Mouse (Mus musculus) heart, embryonic 12.5 days (tissue): ENCODE measurements around the gene Rnf44. TPM values are rescaled to one million over a fixed set of nuclear protein-coding genes. Genes with fewer than 3 reads are reported as not detected.

Experiments used
- ATAC-seq: fragments of 200-750 bp; cut with Nextera tagmentation; 2 replicates; pipeline ENCODE4 v1.8.0; 2017; ENCODE audit warnings: moderate TSS enrichment, moderate library complexity; ENCODE audit not compliant: insufficient number of reproducible peaks, low FRiP score
- H3K27ac ChIP-seq: fragments of 300-500 bp; sonication (generic); 2 replicates; pipeline ENCODE4 v1.5.1; 2016; ENCODE audit warnings: mild to moderate bottlenecking, moderate library complexity; ENCODE audit not compliant: poor library complexity, severe bottlenecking
- H3K27me3 ChIP-seq: fragments of 300-500 bp; sonication (generic); replicated peaks from 2 replicates; pipeline ENCODE4 v1.6.1; 2016; ENCODE audit warnings: mild to moderate bottlenecking, moderate library complexity
- H3K36me3 ChIP-seq: fragments of 300-500 bp; sonication (generic); 2 replicates; pipeline ENCODE4 v1.6.1; 2016; ENCODE audit warnings: mild to moderate bottlenecking, moderate library complexity
- H3K4me1 ChIP-seq: fragments of 300-500 bp; sonication (generic); replicated peaks from 2 replicates; pipeline ENCODE4 v1.6.1; 2016; ENCODE audit warnings: mild to moderate bottlenecking
- H3K4me2 ChIP-seq: fragments of 300-500 bp; sonication (generic); 2 replicates; pipeline ENCODE4 v1.6.1; 2016; ENCODE audit warnings: mild to moderate bottlenecking, moderate library complexity
- H3K4me3 ChIP-seq: fragments of 300-500 bp; sonication (generic); 2 replicates; pipeline ENCODE4 v1.5.1; 2016; ENCODE audit warnings: mild to moderate bottlenecking
- H3K9ac ChIP-seq: fragments of 300-500 bp; sonication (generic); 2 replicates; pipeline ENCODE4 v1.6.1; 2016; ENCODE audit warnings: mild to moderate bottlenecking, moderate library complexity
- H3K9me3 ChIP-seq: fragments of 300-500 bp; sonication (generic); replicated peaks from 2 replicates; pipeline ENCODE4 v1.6.1; 2016; ENCODE audit warnings: mild to moderate bottlenecking, moderate library complexity
- WGBS: fragments of 180-500 bp; shearing (Covaris S2); methylation state at CpG from one replicate; pipeline ENCODE4 v1.1.7; 2016; 5-methylcytosine and 5-hydroxymethylcytosine counted together
- polyA plus RNA-seq: library from polyadenylated mRNA; unstranded; fragments of >200 nt; fragmentation: Nextera tagmentation; extraction: Ambion mirVana; gene quantifications from 2 replicates; pipeline ENCODE4 v1.2.1, GENCODE M21; 2016

Gene Rnf44
- polyA plus RNA-seq, 1 experiment from 2014 or later = 60.4 TPM

DNA sequence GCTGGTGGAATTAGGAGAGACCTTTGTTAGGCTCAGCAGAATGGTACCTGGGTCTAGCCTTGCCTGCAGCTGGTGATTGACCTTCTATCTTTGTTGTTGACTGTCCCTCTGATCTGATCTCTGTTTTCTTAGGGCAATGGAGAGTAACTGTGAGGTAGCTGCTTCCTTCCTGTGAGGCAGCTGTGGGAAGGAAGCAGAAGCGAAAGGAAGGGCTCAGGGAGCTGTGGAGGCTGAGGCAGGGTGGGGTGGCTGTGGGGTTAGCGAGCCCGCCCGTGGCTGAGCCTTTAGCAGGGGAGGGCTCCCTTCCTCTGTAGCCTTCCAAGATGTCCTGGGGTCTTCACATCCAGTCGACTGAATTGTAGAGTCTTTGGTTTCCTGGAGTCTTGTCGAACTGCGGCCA is 8.8 kb upstream of the Rnf44 start:
- Histone ChIP-seq H3K27ac (no peak overlapping the region), H3K4me3 (no peak overlapping the region), H3K27me3 (peaks cover 15% of the 10 kb centered on the region; the same call in 1 of the 2 replicates), H3K36me3 (no peaks in the 10 kb centered on the region), H3K4me2 (no peak overlapping the region), H3K4me1 (no peaks in the 10 kb centered on the region), H3K9ac (no peak overlapping the region), H3K9me3 (no peaks in the 10 kb centered on the region)
- no peak for ATAC-seq
- 61% methylated on average over 7 of the region's 7 CpGs for WGBS

GRCm38 (mm10) chr13:54701243-54701642 is 7.5 kb upstream of the Rnf44 start, which contains the start of gene Cdhr2:
Gene Cdhr2 (plus strand): TSS chr13:54701461.
- ATAC-seq = no peak
- Histone ChIP-seq H3K27ac (no peak within 1 kb of the TSS), H3K36me3 (no peaks in the 10 kb centered on the region), H3K9ac (no peak within 1 kb of the TSS), H3K4me1 (no peaks in the 10 kb centered on the region), H3K27me3 (0 out of 2 replicates have a peak, but pooled peaks cover 15% of the 10 kb centered on the region), H3K4me2 (no peak within 1 kb of the TSS), H3K9me3 (no peaks in the 10 kb centered on the region), H3K4me3 (no peak within 1 kb of the TSS)
- WGBS = 75% methylated on average over 5 of the region's 5 CpGs

- no peak overlapping the region for H3K9ac ChIP-seq
- ATAC-seq = no peak
- H3K4me3 ChIP-seq = no peak overlapping the region
- H3K36me3 ChIP-seq = no peaks in the 10 kb centered on the region
- no peak overlapping the region for H3K27ac ChIP-seq
- no peak overlapping the region for H3K4me2 ChIP-seq
- H3K4me1 ChIP-seq = peaks cover 23% of the 10 kb centered on the region
- H3K9me3 ChIP-seq = no peaks in the 10 kb centered on the region
- no peaks in the 10 kb centered on the region for H3K27me3 ChIP-seq
- 84% methylated on average over 11 of the region's 11 CpGs for WGBS
Measured at GRCm38 (mm10) chr13:54695479-54696230, 1.9 kb upstream of the Rnf44 start.

- H3K9me3 ChIP-seq = no peaks in the 10 kb centered on the region
- peak; percentile 78 for ATAC-seq
- H3K4me2 ChIP-seq = peak overlapping the region; percentile 66
- peak overlapping the region; percentile 89 for H3K27ac ChIP-seq
- no peaks in the 10 kb centered on the region for H3K36me3 ChIP-seq
- no peaks in the 10 kb centered on the region for H3K27me3 ChIP-seq
- H3K9ac ChIP-seq = peak overlapping the region; percentile 67
- peak overlapping the region; percentile 89 for H3K4me3 ChIP-seq
- peaks cover 27% of the 10 kb centered on the region for H3K4me1 ChIP-seq
- 14% methylated on average over 26 of the region's 26 CpGs for WGBS
Measured at GRCm38 (mm10) chr13:54694348-54695060, 797 bp upstream of the Rnf44 start.

- WGBS = 8% methylated on average over 21 of the region's 21 CpGs
- no peaks in the 10 kb centered on the region for H3K27me3 ChIP-seq
- peaks cover 36% of the 10 kb centered on the region for H3K4me1 ChIP-seq
- ATAC-seq = no peak
- no peaks in the 10 kb centered on the region for H3K9me3 ChIP-seq
- peak overlapping the region; percentile 91 for H3K9ac ChIP-seq
- H3K36me3 ChIP-seq = no peaks in the 10 kb centered on the region
- peak overlapping the region; percentile 96 for H3K4me2 ChIP-seq
- H3K27ac ChIP-seq = peak overlapping the region; percentile 89
- H3K4me3 ChIP-seq = peak overlapping the region; percentile 89
Measured at GRCm38 (mm10) chr13:54692711-54693557, 773 bp downstream of the Rnf44 start.

DNA sequence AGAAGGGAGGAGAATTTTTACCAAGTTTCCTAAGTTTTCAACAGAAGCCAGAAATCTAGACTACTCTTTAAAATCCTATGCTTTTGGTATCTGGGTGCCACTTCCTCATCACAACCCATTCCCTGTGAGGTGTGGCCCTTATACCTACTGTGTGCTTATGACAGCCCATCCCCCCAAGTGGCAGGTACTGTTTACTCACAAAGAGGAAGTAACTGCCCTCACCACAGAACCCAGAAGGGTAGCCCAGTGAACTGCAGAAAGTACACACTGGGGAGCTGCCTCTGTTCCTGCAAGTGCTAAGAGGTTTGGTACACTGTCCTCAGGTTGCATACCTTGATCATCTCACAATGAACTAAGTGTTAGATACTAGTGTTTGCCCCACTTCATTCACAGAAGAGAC is 2.0 kb downstream of the Rnf44 start:
- peaks cover 36% of the 10 kb centered on the region for H3K4me1 ChIP-seq
- peak overlapping the region; percentile 96 for H3K4me2 ChIP-seq
- ATAC-seq = no peak
- H3K36me3 ChIP-seq = no peaks in the 10 kb centered on the region
- H3K9me3 ChIP-seq = no peaks in the 10 kb centered on the region
- H3K9ac ChIP-seq = 0 out of 2 replicates have a peak overlapping the region, but pooled peaks have one; percentile 91
- H3K27me3 ChIP-seq = no peaks in the 10 kb centered on the region
- peak overlapping the region; percentile 89 for H3K4me3 ChIP-seq
- no peak overlapping the region for H3K27ac ChIP-seq

GRCm38 (mm10) chr13:54690151-54690740 is 3.5 kb downstream of the Rnf44 start:
- no peak for ATAC-seq
- H3K27ac ChIP-seq = no peak overlapping the region
- H3K36me3 ChIP-seq = 0 out of 2 replicates have a peak, but pooled peaks cover 2% of the 10 kb centered on the region
- peaks cover 50% of the 10 kb centered on the region for H3K4me1 ChIP-seq
- H3K4me3 ChIP-seq = no peak overlapping the region
- H3K9me3 ChIP-seq = no peaks in the 10 kb centered on the region
- H3K4me2 ChIP-seq = no peak overlapping the region
- H3K9ac ChIP-seq = no peak overlapping the region
- 91% methylated on average over 8 of the region's 8 CpGs for WGBS
- no peaks in the 10 kb centered on the region for H3K27me3 ChIP-seq

GRCm38 (mm10) chr13:54687575-54688424 is 5.9 kb downstream of the Rnf44 start:
- Histone ChIP-seq H3K4me2 (peak overlapping the region; percentile 83), H3K36me3 (peaks cover 21% of the 10 kb centered on the region), H3K4me1 (peaks cover 64% of the 10 kb centered on the region), H3K9ac (peak overlapping the region; percentile 93), H3K27me3 (no peaks in the 10 kb centered on the region), H3K4me3 (peak overlapping the region; percentile 82), H3K27ac (peak overlapping the region; percentile 98), H3K9me3 (no peaks in the 10 kb centered on the region)
- peak; percentile 93 for ATAC-seq
- under 1% methylated on average over 79 of the region's 82 CpGs for WGBS

GRCm38 (mm10) chr13:54687096-54687495 is 6.6 kb downstream of the Rnf44 start:
- Histone ChIP-seq H3K4me2 (peak overlapping the region; percentile 83), H3K27ac (peak overlapping the region; percentile 98), H3K9me3 (no peaks in the 10 kb centered on the region), H3K27me3 (no peaks in the 10 kb centered on the region), H3K4me1 (peaks cover 57% of the 10 kb centered on the region), H3K9ac (peak overlapping the region; percentile 93), H3K4me3 (peak overlapping the region; percentile 82), H3K36me3 (peaks cover 28% of the 10 kb centered on the region)
- under 1% methylated on average over 35 of the region's 35 CpGs for WGBS
- peak; percentile 68 for ATAC-seq
